10 mouse cellular contexts compared by ENCODE assay signal in the genomic region with DNA sequence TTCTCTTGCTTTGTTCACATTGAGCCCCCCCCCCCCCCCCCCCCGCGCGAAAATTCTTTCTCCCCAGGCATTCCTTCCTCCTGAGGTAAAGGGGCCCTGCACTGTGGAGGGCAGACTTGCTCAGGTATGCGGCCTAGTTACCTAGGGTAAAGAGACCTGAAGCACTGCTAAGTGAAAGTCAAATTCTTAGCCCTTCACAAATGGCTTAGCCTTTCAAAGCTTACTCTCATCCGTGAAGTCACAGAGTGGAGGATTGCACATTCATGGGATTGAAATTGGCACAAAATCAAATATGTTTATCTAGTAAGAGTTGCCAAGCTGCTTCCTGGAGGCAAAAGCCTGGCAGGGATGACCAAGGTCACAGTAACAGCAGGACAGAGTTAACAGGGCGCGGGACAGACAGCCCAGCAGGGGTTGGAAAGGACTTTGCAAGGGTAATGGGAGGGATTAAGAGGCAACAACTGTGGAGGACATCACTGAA.
A peak's percentile ranks its signal among the peaks of the same experiment; 100 is the strongest.
DNase-seq lines count a peak whose midpoint lies in the region; ATAC-seq lines count a peak whose summit lies in the region.
"Had no signal": no experiment of that assay in that cellular context is flagged by ENCODE, and none has a peak within 500 bp of the region (broad histone marks: within the 10 kb centered on the region; RNA-seq: fewer than 3 reads in every experiment).

No protein-coding gene starts in this region.

- no peak overlapping the region for H3K4me2 ChIP-seq in midbrain, embryonic 13.5 days (replicated peaks)
- H3K4me2 ChIP-seq in heart, embryonic 11.5 days: no peak overlapping the region
- no peak overlapping the region for H3K4me2 ChIP-seq in kidney, embryonic 16.5 days (replicated peaks; ENCODE audit: low read depth, low read length)
- H3K4me2 ChIP-seq in stomach, embryonic 16.5 days (ENCODE audit: low read depth, low read length): no peak overlapping the region
- H3K4me2 ChIP-seq in forebrain, embryonic 12.5 days: no peak overlapping the region
- H3K4me2 ChIP-seq: limb, embryonic 12.5 days; neural tube, embryonic 13.5 days had no signal

- H3K27me3 ChIP-seq in midbrain, embryonic 13.5 days: no peaks in the 10 kb centered on the region
- no peaks in the 10 kb centered on the region for H3K27me3 ChIP-seq in midbrain, embryonic 10.5 days (ENCODE audit: low read depth, poor library complexity, severe bottlenecking)
- H3K27me3 ChIP-seq in heart, embryonic 11.5 days (ENCODE audit: control insufficient read depth, insufficient read depth, low read length): no peaks in the 10 kb centered on the region
- H3K27me3 ChIP-seq in kidney, embryonic 16.5 days (ENCODE audit: insufficient read depth, low read length): no peaks in the 10 kb centered on the region
- H3K27me3 ChIP-seq in stomach, embryonic 16.5 days (ENCODE audit: control insufficient read depth, insufficient read depth, low read length): no peaks in the 10 kb centered on the region
- no peaks in the 10 kb centered on the region for H3K27me3 ChIP-seq in forebrain, embryonic 12.5 days
- H3K27me3 ChIP-seq: neural tube, embryonic 13.5 days had no signal

- ATAC-seq in midbrain, embryonic 13.5 days: 0 out of 2 replicates have a peak, but pooled peaks have one; percentile 48
- peak; percentile 47; the same call in 1 of the 2 replicates for ATAC-seq in heart, embryonic 11.5 days (replicated peaks; ENCODE audit: insufficient number of reproducible peaks, low FRiP score, low TSS enrichment)
- peak; percentile 82 for ATAC-seq in kidney, embryonic 16.5 days (ENCODE audit: low FRiP score, low TSS enrichment)
- no peak for ATAC-seq in stomach, embryonic 16.5 days (ENCODE audit: insufficient read depth, low FRiP score)
- no peak for ATAC-seq in forebrain, embryonic 12.5 days (ENCODE audit: low FRiP score)
- no peak for ATAC-seq in CD4-positive, CD25-positive, alpha-beta regulatory T cell, adult 4 months

- 0 out of 2 replicates have a peak, but pooled peaks cover 5% of the 10 kb centered on the region for H3K36me3 ChIP-seq in midbrain, embryonic 13.5 days
- no peaks in the 10 kb centered on the region for H3K36me3 ChIP-seq in midbrain, embryonic 10.5 days
- no peaks in the 10 kb centered on the region for H3K36me3 ChIP-seq in heart, embryonic 11.5 days (ENCODE audit: control insufficient read depth, insufficient read depth, low read length)
- no peaks in the 10 kb centered on the region for H3K36me3 ChIP-seq in kidney, embryonic 16.5 days (ENCODE audit: insufficient read depth, low read length)
- 0 out of 2 replicates have a peak, but pooled peaks cover 4% of the 10 kb centered on the region for H3K36me3 ChIP-seq in stomach, embryonic 16.5 days (ENCODE audit: control insufficient read depth, insufficient read depth, low read length)
- no peaks in the 10 kb centered on the region for H3K36me3 ChIP-seq in forebrain, embryonic 12.5 days (replicated peaks)
- H3K36me3 ChIP-seq: limb, embryonic 12.5 days; neural tube, embryonic 13.5 days had no signal

- WGBS in midbrain, embryonic 13.5 days: 13% methylated on average over 7 of the region's 7 CpGs
- WGBS in midbrain, embryonic 10.5 days: 12% methylated on average over 6 of the region's 7 CpGs
- 19% methylated on average over 5 of the region's 7 CpGs for WGBS in heart, embryonic 11.5 days (ENCODE audit: insufficient replicate concordance)
- 31% methylated on average over 5 of the region's 7 CpGs for WGBS in kidney, embryonic 16.5 days
- 48% methylated on average over 4 of the region's 7 CpGs for WGBS in stomach, embryonic 16.5 days
- WGBS in forebrain, embryonic 12.5 days: 19% methylated on average over 5 of the region's 7 CpGs

- H3K4me3 ChIP-seq in midbrain, embryonic 13.5 days (replicated peaks): no peak overlapping the region
- H3K4me3 ChIP-seq in midbrain, embryonic 10.5 days: no peak overlapping the region
- no peak overlapping the region for H3K4me3 ChIP-seq in heart, embryonic 11.5 days (ENCODE audit: low read depth, low read length)
- H3K4me3 ChIP-seq in kidney, embryonic 16.5 days (ENCODE audit: low read length): no peak overlapping the region
- H3K4me3 ChIP-seq in stomach, embryonic 16.5 days (replicated peaks; ENCODE audit: low read length): no peak overlapping the region
- no peak overlapping the region for H3K4me3 ChIP-seq in forebrain, embryonic 12.5 days (replicated peaks)
- H3K4me3 ChIP-seq: limb, embryonic 12.5 days; neural tube, embryonic 13.5 days had no signal

- no peak overlapping the region for H3K9ac ChIP-seq in midbrain, embryonic 13.5 days (replicated peaks)
- peak overlapping the region; percentile 46; the same call in 1 of the 2 replicates for H3K9ac ChIP-seq in heart, embryonic 11.5 days (ENCODE audit: low read depth, low read length)
- H3K9ac ChIP-seq in kidney, embryonic 16.5 days (replicated peaks; ENCODE audit: low read length): no peak overlapping the region
- no peak overlapping the region for H3K9ac ChIP-seq in stomach, embryonic 16.5 days (ENCODE audit: low read length)
- no peak overlapping the region for H3K9ac ChIP-seq in forebrain, embryonic 12.5 days
- H3K9ac ChIP-seq: limb, embryonic 12.5 days; neural tube, embryonic 13.5 days had no signal

- peaks cover 8% of the 10 kb centered on the region for H3K9me3 ChIP-seq in midbrain, embryonic 13.5 days
- H3K9me3 ChIP-seq in midbrain, embryonic 10.5 days (replicated peaks): peaks cover 15% of the 10 kb centered on the region
- H3K9me3 ChIP-seq in heart, embryonic 11.5 days (replicated peaks; ENCODE audit: control insufficient read depth, low read length): no peaks in the 10 kb centered on the region
- peaks cover 8% of the 10 kb centered on the region; the same call in 1 of the 2 replicates for H3K9me3 ChIP-seq in kidney, embryonic 16.5 days (ENCODE audit: low read length)
- 0 out of 2 replicates have a peak, but pooled peaks cover 10% of the 10 kb centered on the region for H3K9me3 ChIP-seq in stomach, embryonic 16.5 days (replicated peaks; ENCODE audit: control insufficient read depth, low read length)
- no peaks in the 10 kb centered on the region for H3K9me3 ChIP-seq in forebrain, embryonic 12.5 days

- H3K4me1 ChIP-seq in midbrain, embryonic 13.5 days (replicated peaks): peaks cover 6% of the 10 kb centered on the region
- H3K4me1 ChIP-seq in midbrain, embryonic 10.5 days: peaks cover 13% of the 10 kb centered on the region
- peaks cover 24% of the 10 kb centered on the region for H3K4me1 ChIP-seq in heart, embryonic 11.5 days (ENCODE audit: control insufficient read depth, insufficient read depth, low read length)
- H3K4me1 ChIP-seq in kidney, embryonic 16.5 days (ENCODE audit: insufficient read depth, low read length): no peaks in the 10 kb centered on the region; the same call in 1 of the 2 replicates
- peaks cover 8% of the 10 kb centered on the region; the same call in 1 of the 2 replicates for H3K4me1 ChIP-seq in stomach, embryonic 16.5 days (ENCODE audit: control insufficient read depth, insufficient read depth, low read length)
- H3K4me1 ChIP-seq in forebrain, embryonic 12.5 days: peaks cover 10% of the 10 kb centered on the region; the same call in 1 of the 2 replicates

- no peak for DNase-seq in midbrain, embryonic 10.5 days (ENCODE audit: low spot score)
- DNase-seq in right cerebral cortex, adult 18-20 months: no peak

- H3K27ac ChIP-seq in midbrain, embryonic 13.5 days: no peak overlapping the region
- no peak overlapping the region for H3K27ac ChIP-seq in midbrain, embryonic 10.5 days (replicated peaks)
- peak overlapping the region; percentile 75 for H3K27ac ChIP-seq in heart, embryonic 11.5 days (ENCODE audit: low read depth, low read length)
- H3K27ac ChIP-seq in kidney, embryonic 16.5 days (ENCODE audit: low read length): peak overlapping the region; percentile 64; the same call in 1 of the 2 replicates
- H3K27ac ChIP-seq in stomach, embryonic 16.5 days (ENCODE audit: low read length): peak overlapping the region; percentile 11; the same call in 1 of the 2 replicates
- H3K27ac ChIP-seq in forebrain, embryonic 12.5 days: no peak overlapping the region
- H3K27ac ChIP-seq: limb, embryonic 12.5 days; neural tube, embryonic 13.5 days had no signal

Comparison
In these comparisons a context has a peak if more than half of its experiments do, and no peak if none do; other contexts are left out.
1. ATAC-seq: peak in midbrain, embryonic 13.5 days (single experiment), heart, embryonic 11.5 days (single experiment) and kidney, embryonic 16.5 days (single experiment); none in stomach, embryonic 16.5 days (single experiment), forebrain, embryonic 12.5 days (single experiment) and CD4-positive, CD25-positive, alpha-beta regulatory T cell, adult 4 months (single experiment).
2. H3K27ac ChIP-seq: peak in heart, embryonic 11.5 days (single experiment), kidney, embryonic 16.5 days (single experiment) and stomach, embryonic 16.5 days (single experiment); none in midbrain, embryonic 13.5 days (single experiment), midbrain, embryonic 10.5 days (single experiment) and forebrain, embryonic 12.5 days (single experiment).